Mouse (Mus musculus) intestine, embryonic 15.5 days (tissue): ENCODE measurements around the gene Mrrf. TPM values are rescaled to one million over a fixed set of nuclear protein-coding genes. Genes with fewer than 3 reads are reported as not detected.
"Not testable (repeated sequence)": the region's sequence is repeated elsewhere in the genome, so short reads cannot be mapped to it uniquely, and the experiment has no call there.

Source experiments
- ATAC-seq: fragments of 200-750 bp; cut with Nextera tagmentation; 2 replicates; pipeline ENCODE4 v1.8.0; 2017; ENCODE audit warnings: moderate TSS enrichment, moderate library complexity
- H3K27ac ChIP-seq: fragments of 300-500 bp; sonication (generic); 2 replicates; pipeline ENCODE4 v1.5.1; 2015; ENCODE audit warnings: mild to moderate bottlenecking, inconsistent platforms
- H3K27me3 ChIP-seq: fragments of 300-500 bp; sonication (generic); replicated peaks from 2 replicates; pipeline ENCODE4 v1.6.1; 2015; ENCODE audit warnings: inconsistent platforms
- H3K36me3 ChIP-seq: fragments of 300-500 bp; sonication (generic); 2 replicates; pipeline ENCODE4 v1.6.1; 2015; ENCODE audit warnings: inconsistent platforms
- H3K4me1 ChIP-seq: fragments of 300-500 bp; sonication (generic); replicated peaks from 2 replicates; pipeline ENCODE4 v1.6.1; 2015; ENCODE audit warnings: inconsistent platforms
- H3K4me2 ChIP-seq: fragments of 300-500 bp; sonication (generic); replicated peaks from 2 replicates; pipeline ENCODE4 v1.6.1; 2015; ENCODE audit warnings: mild to moderate bottlenecking, inconsistent platforms
- H3K4me3 ChIP-seq: fragments of 300-500 bp; sonication (generic); replicated peaks from 2 replicates; pipeline ENCODE4 v1.5.1; 2015; ENCODE audit warnings: inconsistent platforms
- H3K9ac ChIP-seq: fragments of 300-500 bp; sonication (generic); 2 replicates; pipeline ENCODE4 v1.6.1; 2015; ENCODE audit warnings: inconsistent platforms
- H3K9me3 ChIP-seq: fragments of 300-500 bp; sonication (generic); 2 replicates; pipeline ENCODE4 v1.6.1; 2016; ENCODE audit warnings: inconsistent platforms
- WGBS: fragments of 180-500 bp; shearing (Covaris S2); methylation state at CpG from one replicate; pipeline ENCODE4 v1.1.7; 2015; 5-methylcytosine and 5-hydroxymethylcytosine counted together
- polyA plus RNA-seq: library from polyadenylated mRNA; unstranded; fragments of >200 nt; fragmentation: Nextera tagmentation; extraction: Ambion mirVana; gene quantifications from 2 replicates; pipeline ENCODE4 v1.2.1, GENCODE M21; 2015

The Mrrf gene
- polyA plus RNA-seq, 1 experiment from 2014 or later, result 35.9 TPM

DNA sequence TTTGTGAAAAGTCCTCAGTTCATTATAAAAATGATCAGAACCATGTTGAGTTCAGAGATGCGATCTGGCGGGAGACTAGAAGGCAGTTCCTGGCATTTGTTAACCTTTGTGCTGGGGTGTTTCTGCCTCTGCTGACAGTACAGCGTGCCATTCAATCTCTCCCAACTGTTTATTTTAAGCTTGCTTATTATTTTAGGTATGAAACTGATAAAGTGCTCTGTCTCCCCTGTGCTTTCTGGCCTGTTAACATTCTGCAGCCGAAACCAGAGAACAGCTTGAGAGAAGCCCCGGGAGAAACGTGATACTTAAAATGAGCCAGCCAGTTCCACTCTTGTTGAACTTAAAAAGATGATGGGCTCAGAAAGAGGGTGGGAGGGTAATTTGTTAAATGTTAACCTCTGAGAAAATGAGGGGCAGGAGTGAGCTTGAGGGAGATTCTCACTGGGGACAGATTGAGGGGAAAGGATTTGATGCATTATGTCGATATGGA is 12.7 kb downstream of the Mrrf start:
- Histone ChIP-seq H3K9me3 (no peaks in the 10 kb centered on the region), H3K4me1 (no peaks in the 10 kb centered on the region), H3K36me3 (no peaks in the 10 kb centered on the region), H3K9ac (no peak overlapping the region), H3K27ac (no peak overlapping the region), H3K4me3 (no peak overlapping the region), H3K4me2 (no peak overlapping the region), H3K27me3 (no peaks in the 10 kb centered on the region)
- 57% methylated on average over 7 of the region's 7 CpGs for WGBS
- no peak for ATAC-seq

- not testable (repeated sequence) for H3K27ac ChIP-seq, H3K9me3 ChIP-seq, H3K4me2 ChIP-seq, H3K36me3 ChIP-seq, H3K4me1 ChIP-seq, H3K4me3 ChIP-seq, H3K27me3 ChIP-seq, ATAC-seq, H3K9ac ChIP-seq
- WGBS, result 97% methylated on average over 4 of the region's 4 CpGs
Measured at GRCm38 (mm10) chr2:36152401-36152800, 16.2 kb downstream of the Mrrf start.

- no peaks in the 10 kb centered on the region for H3K4me1 ChIP-seq
- no peak overlapping the region for H3K9ac ChIP-seq
- ATAC-seq, result no peak
- H3K27ac ChIP-seq, result no peak overlapping the region
- H3K4me2 ChIP-seq, result no peak overlapping the region
- no peaks in the 10 kb centered on the region for H3K27me3 ChIP-seq
- WGBS, result 100% methylated on average over 1 of the region's 1 CpGs
- H3K4me3 ChIP-seq, result no peak overlapping the region
- H3K36me3 ChIP-seq, result no peaks in the 10 kb centered on the region
- H3K9me3 ChIP-seq, result no peaks in the 10 kb centered on the region
Measured at GRCm38 (mm10) chr2:36157461-36157860, 21.3 kb downstream of the Mrrf start.

- H3K9ac ChIP-seq, result no peak overlapping the region
- no peak overlapping the region for H3K4me2 ChIP-seq
- WGBS, result 84% methylated on average over 4 of the region's 4 CpGs
- no peak overlapping the region for H3K27ac ChIP-seq
- H3K36me3 ChIP-seq, result no peaks in the 10 kb centered on the region
- no peaks in the 10 kb centered on the region for H3K27me3 ChIP-seq
- ATAC-seq, result no peak
- no peaks in the 10 kb centered on the region for H3K4me1 ChIP-seq
- H3K9me3 ChIP-seq, result no peaks in the 10 kb centered on the region
- H3K4me3 ChIP-seq, result no peak overlapping the region
Measured at GRCm38 (mm10) chr2:36159336-36159735, 23.1 kb downstream of the Mrrf start.

GRCm38 (mm10) chr2:36167990-36168618 is 31.9 kb downstream of the Mrrf start:
- no peak overlapping the region for H3K4me3 ChIP-seq
- no peak overlapping the region for H3K9ac ChIP-seq
- no peak overlapping the region for H3K27ac ChIP-seq
- H3K27me3 ChIP-seq, result no peaks in the 10 kb centered on the region
- no peaks in the 10 kb centered on the region for H3K9me3 ChIP-seq
- 57% methylated on average over 1 of the region's 1 CpGs for WGBS
- H3K4me2 ChIP-seq, result no peak overlapping the region
- no peaks in the 10 kb centered on the region for H3K36me3 ChIP-seq
- no peaks in the 10 kb centered on the region for H3K4me1 ChIP-seq
- no peak for ATAC-seq

DNA sequence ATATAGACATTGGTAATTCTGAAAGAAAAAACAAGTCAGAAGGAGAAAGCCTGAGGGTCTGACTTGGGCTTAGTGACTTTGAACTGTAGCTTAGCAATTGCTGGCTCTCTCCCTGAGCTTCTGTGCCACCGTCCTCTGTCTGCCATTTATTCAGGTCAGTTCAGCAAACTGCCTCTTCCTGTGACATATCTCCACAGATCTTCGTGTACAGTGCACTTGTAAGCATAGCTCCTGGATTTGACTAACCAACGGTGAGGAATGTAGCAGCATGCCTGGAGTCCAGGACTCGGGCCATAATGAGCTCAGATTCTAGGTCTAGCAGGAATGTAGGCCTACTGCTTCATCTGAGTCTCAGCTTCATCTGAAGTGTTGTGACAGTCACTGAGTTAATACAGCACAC is 33.0 kb downstream of the Mrrf start:
- Histone ChIP-seq H3K36me3 (no peaks in the 10 kb centered on the region), H3K4me1 (no peaks in the 10 kb centered on the region), H3K27ac (no peak overlapping the region), H3K4me2 (no peak overlapping the region), H3K9ac (no peak overlapping the region), H3K27me3 (no peaks in the 10 kb centered on the region), H3K4me3 (no peak overlapping the region), H3K9me3 (no peaks in the 10 kb centered on the region)
- WGBS, result 76% methylated on average over 4 of the region's 4 CpGs
- ATAC-seq, result no peak

DNA sequence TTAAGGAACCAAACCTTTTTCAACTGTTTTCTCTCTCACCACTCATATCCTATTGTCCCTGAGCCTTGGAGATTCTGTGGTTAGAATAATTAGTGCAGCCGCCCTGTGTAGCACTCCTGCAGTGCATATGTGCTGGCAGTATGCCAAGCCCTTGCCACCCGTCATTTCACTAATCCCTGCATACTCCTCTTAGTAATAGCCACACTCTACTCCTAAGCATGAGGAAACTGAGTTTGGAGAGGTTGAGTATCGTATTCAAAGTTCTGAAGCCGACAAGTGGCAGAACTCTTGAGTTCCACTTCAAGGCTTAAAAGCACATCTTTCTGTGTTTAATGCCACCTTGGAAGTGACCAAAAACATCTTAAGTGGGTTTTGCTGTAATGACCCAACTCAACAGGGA is 35.9 kb downstream of the Mrrf start:
- no peaks in the 10 kb centered on the region for H3K27me3 ChIP-seq
- H3K9ac ChIP-seq, result no peak overlapping the region
- H3K4me2 ChIP-seq, result no peak overlapping the region
- H3K4me1 ChIP-seq, result no peaks in the 10 kb centered on the region
- no peak overlapping the region for H3K4me3 ChIP-seq
- H3K36me3 ChIP-seq, result no peaks in the 10 kb centered on the region
- 69% methylated on average over 4 of the region's 4 CpGs for WGBS
- H3K27ac ChIP-seq, result no peak overlapping the region
- ATAC-seq, result no peak
- H3K9me3 ChIP-seq, result no peaks in the 10 kb centered on the region

GRCm38 (mm10) chr2:36172574-36172973 is 36.4 kb downstream of the Mrrf start:
- no peak for ATAC-seq
- WGBS, result 81% methylated on average over 3 of the region's 3 CpGs
- Histone ChIP-seq H3K36me3 (no peaks in the 10 kb centered on the region), H3K9me3 (no peaks in the 10 kb centered on the region), H3K27ac (no peak overlapping the region), H3K4me1 (no peaks in the 10 kb centered on the region), H3K27me3 (no peaks in the 10 kb centered on the region), H3K4me2 (no peak overlapping the region), H3K9ac (no peak overlapping the region), H3K4me3 (no peak overlapping the region)

DNA sequence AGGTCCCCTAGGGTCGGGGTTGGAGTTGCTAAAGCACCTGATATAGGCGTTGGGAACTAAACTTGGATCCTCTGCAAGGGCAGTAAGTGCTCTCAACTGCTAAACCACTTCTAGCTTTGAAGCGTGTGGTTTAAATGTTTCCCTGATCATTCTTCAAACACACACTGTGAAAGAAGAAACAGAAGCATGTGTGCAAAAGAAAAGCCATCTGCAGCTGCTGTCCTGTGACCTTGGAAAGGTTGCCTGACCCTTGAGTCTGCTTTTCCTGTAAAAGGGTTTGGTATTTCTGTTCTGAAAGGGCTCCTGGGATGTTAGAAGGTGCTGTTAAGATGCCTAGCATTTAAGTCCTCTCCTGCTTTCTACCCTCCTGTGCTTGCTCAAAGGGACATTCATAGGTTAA is 43.3 kb downstream of the Mrrf start:
- no peaks in the 10 kb centered on the region for H3K4me1 ChIP-seq
- no peak for ATAC-seq
- WGBS, result 62% methylated on average over 3 of the region's 3 CpGs
- no peak overlapping the region for H3K27ac ChIP-seq
- H3K9me3 ChIP-seq, result no peaks in the 10 kb centered on the region
- H3K4me2 ChIP-seq, result no peak overlapping the region
- no peaks in the 10 kb centered on the region for H3K27me3 ChIP-seq
- H3K36me3 ChIP-seq, result no peaks in the 10 kb centered on the region
- no peak overlapping the region for H3K4me3 ChIP-seq
- no peak overlapping the region for H3K9ac ChIP-seq

- not testable (repeated sequence) for H3K4me3 ChIP-seq, H3K36me3 ChIP-seq, H3K4me1 ChIP-seq, H3K9ac ChIP-seq, H3K27me3 ChIP-seq, H3K27ac ChIP-seq, H3K9me3 ChIP-seq, ATAC-seq, H3K4me2 ChIP-seq
- 87% methylated on average over 4 of the region's 4 CpGs for WGBS
Measured at GRCm38 (mm10) chr2:36181587-36182368, 45.6 kb downstream of the Mrrf start.

GRCm38 (mm10) chr2:36183278-36183677 is 47.1 kb downstream of the Mrrf start:
- 63% methylated on average over 2 of the region's 2 CpGs for WGBS
- H3K27ac ChIP-seq, result no peak overlapping the region
- ATAC-seq, result 0 out of 2 replicates have a peak, but pooled peaks have one; percentile 36
- no peaks in the 10 kb centered on the region for H3K27me3 ChIP-seq
- H3K9me3 ChIP-seq, result no peaks in the 10 kb centered on the region
- H3K9ac ChIP-seq, result no peak overlapping the region
- H3K4me2 ChIP-seq, result no peak overlapping the region
- H3K4me1 ChIP-seq, result 0 out of 2 replicates have a peak, but pooled peaks cover 3% of the 10 kb centered on the region
- no peak overlapping the region for H3K4me3 ChIP-seq
- H3K36me3 ChIP-seq, result no peaks in the 10 kb centered on the region

GRCm38 (mm10) chr2:36184192-36184591 is 48.0 kb downstream of the Mrrf start:
- H3K4me3 ChIP-seq, result no peak overlapping the region
- ATAC-seq, result peak; percentile 61
- no peaks in the 10 kb centered on the region for H3K36me3 ChIP-seq
- H3K27ac ChIP-seq, result 0 out of 2 replicates have a peak overlapping the region, but pooled peaks have one; percentile 73
- H3K4me1 ChIP-seq, result 0 out of 2 replicates have a peak, but pooled peaks cover 3% of the 10 kb centered on the region
- H3K9ac ChIP-seq, result no peak overlapping the region
- no peak overlapping the region for H3K4me2 ChIP-seq
- no peaks in the 10 kb centered on the region for H3K27me3 ChIP-seq
- no peaks in the 10 kb centered on the region for H3K9me3 ChIP-seq
- 92% methylated on average over 2 of the region's 2 CpGs for WGBS
